Mouse (Mus musculus): ENCODE data around the gene Clspn. TPM values are rescaled to one million over a fixed set of nuclear protein-coding genes. Genes with fewer than 3 reads are reported as not detected.

Clspn gene
- polyA plus RNA-seq, 1 experiment from 2014 or later: 28.0 TPM

DNA sequence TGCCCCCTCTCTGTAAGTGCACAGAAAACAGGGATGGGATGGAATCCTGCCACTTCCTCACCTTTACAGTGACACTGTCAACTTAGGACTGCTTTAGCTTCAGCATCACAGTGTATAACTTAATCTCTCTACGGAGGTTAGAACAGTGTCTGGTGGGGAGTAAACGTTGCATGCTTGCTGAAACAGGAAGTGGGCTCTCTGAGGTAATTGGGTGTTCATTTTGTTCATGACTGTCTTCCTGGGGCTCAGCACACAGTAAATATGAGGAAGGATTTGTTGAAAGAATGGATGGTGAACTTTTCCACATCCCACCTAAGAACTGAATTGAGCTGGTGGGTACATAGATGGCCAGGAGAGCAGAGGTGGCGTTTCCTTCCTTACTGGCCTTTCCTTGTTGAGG, 21.2 kb downstream of the Clspn start:
- ATAC-seq (ENCODE audit: low read depth) (no peak), DNase-seq (ENCODE audit: low spot score) (no peak)
- no peak overlapping the region for H3K27ac ChIP-seq (replicated peaks; ENCODE audit: low read depth, low read length)
- WGBS: 90% methylated on average over 3 of the region's 3 CpGs
- H3K4me3 ChIP-seq (ENCODE audit: low read depth, low read length): no peak overlapping the region
- H3K4me1 ChIP-seq (ENCODE audit: control insufficient read depth, insufficient read depth, low read length): no peaks in the 10 kb centered on the region
- H3K9me3 ChIP-seq (ENCODE audit: control insufficient read depth, low read length): no peaks in the 10 kb centered on the region
- no peak overlapping the region for H3K4me2 ChIP-seq (ENCODE audit: low read depth, low read length)
- peaks cover 93% of the 10 kb centered on the region for H3K36me3 ChIP-seq (ENCODE audit: control insufficient read depth, insufficient read depth, low read length)
- H3K9ac ChIP-seq (ENCODE audit: low read depth, low read length): no peak overlapping the region
- no peaks in the 10 kb centered on the region for H3K27me3 ChIP-seq (replicated peaks; ENCODE audit: control insufficient read depth, insufficient read depth, low read length)

- H3K27me3 ChIP-seq (replicated peaks; ENCODE audit: control insufficient read depth, insufficient read depth, low read length): no peaks in the 10 kb centered on the region
- no peaks in the 10 kb centered on the region for H3K9me3 ChIP-seq (ENCODE audit: control insufficient read depth, low read length)
- H3K4me2 ChIP-seq (ENCODE audit: low read depth, low read length): no peak overlapping the region
- no peak overlapping the region for H3K27ac ChIP-seq (replicated peaks; ENCODE audit: low read depth, low read length)
- no peak overlapping the region for H3K9ac ChIP-seq (ENCODE audit: low read depth, low read length)
- ATAC-seq (ENCODE audit: low read depth): no peak
- no peaks in the 10 kb centered on the region for H3K4me1 ChIP-seq (ENCODE audit: control insufficient read depth, insufficient read depth, low read length)
- peaks cover 93% of the 10 kb centered on the region for H3K36me3 ChIP-seq (ENCODE audit: control insufficient read depth, insufficient read depth, low read length)
- 82% methylated on average over 2 of the region's 2 CpGs for WGBS
- DNase-seq (ENCODE audit: low spot score): no peak
- no peak overlapping the region for H3K4me3 ChIP-seq (ENCODE audit: low read depth, low read length)
Measured at GRCm38 (mm10) chr4:126579077-126579476, 22.3 kb downstream of the Clspn start.

DNA sequence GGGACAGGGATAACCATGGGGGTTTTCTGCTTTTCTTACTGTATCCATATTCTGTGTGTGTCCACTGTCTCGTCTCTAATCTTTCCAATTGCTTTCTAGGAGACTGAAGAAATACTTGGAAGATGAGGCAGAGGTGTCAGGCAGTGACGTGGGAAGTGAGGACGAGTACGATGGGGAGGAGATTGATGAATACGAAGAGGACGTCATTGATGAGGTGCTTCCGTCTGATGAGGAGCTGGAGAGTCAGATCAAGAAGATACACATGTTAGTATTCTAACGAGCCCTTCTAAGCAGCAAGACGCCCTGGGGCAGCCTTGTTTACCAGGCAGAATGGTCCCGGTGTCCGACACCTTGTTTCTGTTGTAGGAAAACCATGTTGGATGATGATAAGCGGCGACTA, 29.0 kb downstream of the Clspn start:
- H3K27ac ChIP-seq (replicated peaks; ENCODE audit: low read depth, low read length): no peak overlapping the region
- H3K36me3 ChIP-seq (ENCODE audit: control insufficient read depth, insufficient read depth, low read length): peaks cover 79% of the 10 kb centered on the region
- H3K4me3 ChIP-seq (ENCODE audit: low read depth, low read length): no peak overlapping the region
- H3K9me3 ChIP-seq (ENCODE audit: control insufficient read depth, low read length): no peaks in the 10 kb centered on the region
- H3K9ac ChIP-seq (ENCODE audit: low read depth, low read length): no peak overlapping the region
- no peaks in the 10 kb centered on the region for H3K27me3 ChIP-seq (replicated peaks; ENCODE audit: control insufficient read depth, insufficient read depth, low read length)
- 94% methylated on average over 13 of the region's 13 CpGs for WGBS
- H3K4me1 ChIP-seq (ENCODE audit: control insufficient read depth, insufficient read depth, low read length): no peaks in the 10 kb centered on the region
- ATAC-seq (ENCODE audit: low read depth) (no peak), DNase-seq (ENCODE audit: low spot score) (no peak)
- H3K4me2 ChIP-seq (ENCODE audit: low read depth, low read length): no peak overlapping the region

- peaks cover 55% of the 10 kb centered on the region for H3K36me3 ChIP-seq (ENCODE audit: control insufficient read depth, insufficient read depth, low read length)
- no peak for ATAC-seq (ENCODE audit: low read depth)
- no peaks in the 10 kb centered on the region for H3K27me3 ChIP-seq (replicated peaks; ENCODE audit: control insufficient read depth, insufficient read depth, low read length)
- H3K4me3 ChIP-seq (ENCODE audit: low read depth, low read length): no peak overlapping the region
- no peak overlapping the region for H3K9ac ChIP-seq (ENCODE audit: low read depth, low read length)
- H3K4me2 ChIP-seq (ENCODE audit: low read depth, low read length): no peak overlapping the region
- no peaks in the 10 kb centered on the region for H3K9me3 ChIP-seq (ENCODE audit: control insufficient read depth, low read length)
- WGBS: 89% methylated on average over 6 of the region's 6 CpGs
- no peaks in the 10 kb centered on the region for H3K4me1 ChIP-seq (ENCODE audit: control insufficient read depth, insufficient read depth, low read length)
- DNase-seq (ENCODE audit: low spot score): no peak
- H3K27ac ChIP-seq (replicated peaks; ENCODE audit: low read depth, low read length): no peak overlapping the region
Measured at GRCm38 (mm10) chr4:126592039-126592438, 35.3 kb downstream of the Clspn start.

DNA sequence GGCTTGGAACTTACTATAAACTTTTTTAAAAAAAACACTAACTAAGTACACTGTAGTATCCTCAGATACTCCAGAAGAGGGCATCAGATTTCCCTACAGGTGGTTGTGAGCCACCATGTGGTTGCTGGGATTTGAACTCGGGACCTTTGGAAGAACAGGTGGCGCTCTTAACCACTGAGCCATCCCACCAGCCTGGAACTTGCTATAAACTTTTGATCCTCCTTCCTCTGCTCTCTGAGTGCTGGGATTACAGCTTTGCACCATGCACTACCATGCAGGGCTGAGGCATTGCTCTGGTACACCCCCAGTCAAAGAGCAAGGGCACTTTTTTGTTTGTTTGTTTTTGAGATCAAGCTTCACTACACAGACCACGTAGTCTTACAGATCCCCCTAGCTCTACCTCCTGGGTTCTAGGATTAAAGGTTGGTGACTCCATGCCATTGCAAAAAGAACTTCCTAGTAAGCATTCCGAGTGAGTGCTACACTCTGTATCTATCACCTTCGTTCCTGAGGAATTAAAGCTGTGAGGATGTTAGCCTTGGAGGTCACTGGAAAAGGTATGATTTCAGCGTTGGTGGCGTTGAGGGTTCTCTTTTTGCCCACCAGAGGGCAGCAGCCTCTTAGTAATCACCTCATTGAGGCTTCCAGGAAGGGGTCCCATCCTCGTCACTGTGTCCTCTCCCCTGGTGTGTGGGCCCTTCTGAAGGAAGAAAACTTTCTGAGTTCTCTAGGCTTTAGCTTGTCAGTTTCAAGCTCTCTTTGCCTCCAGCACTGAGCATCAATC, 43.4 kb downstream of the Clspn start:
- Histone ChIP-seq H3K4me3 (ENCODE audit: low read depth, low read length) (no peak overlapping the region), H3K4me1 (ENCODE audit: control insufficient read depth, insufficient read depth, low read length) (peaks cover 12% of the 10 kb centered on the region; the same call in 1 of the 2 replicates), H3K36me3 (ENCODE audit: control insufficient read depth, insufficient read depth, low read length) (no peaks in the 10 kb centered on the region), H3K9ac (ENCODE audit: low read depth, low read length) (no peak overlapping the region), H3K27me3 (replicated peaks; ENCODE audit: control insufficient read depth, insufficient read depth, low read length) (no peaks in the 10 kb centered on the region), H3K27ac (replicated peaks; ENCODE audit: low read depth, low read length) (no peak overlapping the region), H3K9me3 (ENCODE audit: control insufficient read depth, low read length) (no peaks in the 10 kb centered on the region), H3K4me2 (ENCODE audit: low read depth, low read length) (no peak overlapping the region)
- 34% methylated on average over 8 of the region's 8 CpGs for WGBS
- ATAC-seq (ENCODE audit: low read depth) (peak; percentile 35; the same call in 1 of the 2 replicates), DNase-seq (ENCODE audit: low spot score) (peak; percentile 70)

GRCm38 (mm10) chr4:126601597-126602444, 45.1 kb downstream of the Clspn start:
- Histone ChIP-seq H3K9me3 (ENCODE audit: control insufficient read depth, low read length) (no peaks in the 10 kb centered on the region), H3K4me3 (ENCODE audit: low read depth, low read length) (peak overlapping the region; percentile 19; the same call in 1 of the 2 replicates), H3K36me3 (ENCODE audit: control insufficient read depth, insufficient read depth, low read length) (no peaks in the 10 kb centered on the region), H3K27me3 (replicated peaks; ENCODE audit: control insufficient read depth, insufficient read depth, low read length) (no peaks in the 10 kb centered on the region), H3K27ac (replicated peaks; ENCODE audit: low read depth, low read length) (no peak overlapping the region), H3K4me2 (ENCODE audit: low read depth, low read length) (peak overlapping the region; percentile 44), H3K9ac (ENCODE audit: low read depth, low read length) (0 out of 2 replicates have a peak overlapping the region, but pooled peaks have one; percentile 25), H3K4me1 (ENCODE audit: control insufficient read depth, insufficient read depth, low read length) (peaks cover 12% of the 10 kb centered on the region; the same call in 1 of the 2 replicates)
- ATAC-seq (ENCODE audit: low read depth) (peak; percentile 88), DNase-seq (ENCODE audit: low spot score) (peak; percentile 85)
- 28% methylated on average over 18 of the region's 22 CpGs for WGBS

- Histone ChIP-seq H3K27ac (replicated peaks; ENCODE audit: low read depth, low read length) (no peak overlapping the region), H3K9me3 (ENCODE audit: control insufficient read depth, low read length) (no peaks in the 10 kb centered on the region), H3K4me3 (ENCODE audit: low read depth, low read length) (peak overlapping the region; percentile 19; the same call in 1 of the 2 replicates), H3K9ac (ENCODE audit: low read depth, low read length) (0 out of 2 replicates have a peak overlapping the region, but pooled peaks have one; percentile 25), H3K36me3 (ENCODE audit: control insufficient read depth, insufficient read depth, low read length) (no peaks in the 10 kb centered on the region), H3K4me2 (ENCODE audit: low read depth, low read length) (peak overlapping the region; percentile 44), H3K4me1 (ENCODE audit: control insufficient read depth, insufficient read depth, low read length) (peaks cover 12% of the 10 kb centered on the region; the same call in 1 of the 2 replicates), H3K27me3 (replicated peaks; ENCODE audit: control insufficient read depth, insufficient read depth, low read length) (no peaks in the 10 kb centered on the region)
- 20% methylated on average over 6 of the region's 6 CpGs for WGBS
- ATAC-seq (ENCODE audit: low read depth): peak; percentile 35; the same call in 1 of the 2 replicates
- no peak for DNase-seq (ENCODE audit: low spot score)
Measured at GRCm38 (mm10) chr4:126602445-126602762, 45.7 kb downstream of the Clspn start.

DNA sequence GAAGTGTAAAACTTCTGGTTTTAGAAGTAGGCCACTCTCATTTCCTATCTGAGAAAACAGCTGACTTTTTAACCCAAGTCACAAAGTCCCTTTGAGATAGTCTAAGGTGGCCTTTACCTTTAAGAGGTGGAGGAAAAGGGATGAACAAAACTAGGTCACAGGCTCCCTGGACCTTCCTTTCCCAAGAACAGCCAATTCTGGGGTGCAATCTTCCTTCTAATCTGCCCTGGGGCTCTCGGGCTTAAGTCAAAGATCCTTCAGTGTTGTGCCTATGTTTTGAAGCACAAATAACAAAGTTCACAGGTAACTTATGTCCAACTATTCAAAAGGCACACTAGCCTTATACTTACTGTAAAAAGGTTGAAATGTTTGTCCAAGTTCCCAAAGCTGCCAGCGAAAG, 47.4 kb downstream of the Clspn start:
- Histone ChIP-seq H3K27me3 (replicated peaks; ENCODE audit: control insufficient read depth, insufficient read depth, low read length) (no peaks in the 10 kb centered on the region), H3K9ac (ENCODE audit: low read depth, low read length) (no peak overlapping the region), H3K4me1 (ENCODE audit: control insufficient read depth, insufficient read depth, low read length) (peaks cover 12% of the 10 kb centered on the region; the same call in 1 of the 2 replicates), H3K4me3 (ENCODE audit: low read depth, low read length) (no peak overlapping the region), H3K9me3 (ENCODE audit: control insufficient read depth, low read length) (no peaks in the 10 kb centered on the region), H3K36me3 (ENCODE audit: control insufficient read depth, insufficient read depth, low read length) (no peaks in the 10 kb centered on the region), H3K4me2 (ENCODE audit: low read depth, low read length) (no peak overlapping the region), H3K27ac (replicated peaks; ENCODE audit: low read depth, low read length) (no peak overlapping the region)
- DNase-seq (ENCODE audit: low spot score) (no peak), ATAC-seq (ENCODE audit: low read depth) (no peak)
- WGBS: 80% methylated on average over 2 of the region's 2 CpGs
